Mouse (Mus musculus) lung, postnatal 14 days (tissue): Measurements from ENCODE around the gene Prm2.
A peak's percentile ranks its signal among the peaks of the same experiment; 100 is the strongest.
"Not testable (repeated sequence)": the region's sequence is repeated elsewhere in the genome, so short reads cannot be mapped to it uniquely, and the experiment has no call there.

ENCODE experiments used
- DNase-seq: peaks from one replicate; pipeline ENCODE4 v3.0.0; 2021

Prm2 gene

GRCm38 (mm10) chr16:10810376-10810775, 14.4 kb upstream of the Prm2 start:
- DNase-seq, result no peak

GRCm38 (mm10) chr16:10805789-10806527, 10.0 kb upstream of the Prm2 start, which contains the start of gene Prm1:
Prm1 (minus strand) TSS chr16:10805839.
- no peak for DNase-seq

GRCm38 (mm10) chr16:10802420-10802819, 6.5 kb upstream of the Prm2 start:
- not testable (repeated sequence) for DNase-seq

- DNase-seq, result no peak
Observed at GRCm38 (mm10) chr16:10790702-10791101, 5.2 kb downstream of the Prm2 start, which contains the start of gene Prm3. Prm3 (minus strand) TSS chr16:10790914.

- DNase-seq, result no peak
Observed at GRCm38 (mm10) chr16:10788866-10789265, 7.1 kb downstream of the Prm2 start.

GRCm38 (mm10) chr16:10788271-10788670, 7.7 kb downstream of the Prm2 start, which contains the start of gene Tnp2:
Tnp2 (minus strand) TSS chr16:10788660.
- no peak for DNase-seq

GRCm38 (mm10) chr16:10787548-10788058, 8.3 kb downstream of the Prm2 start:
- DNase-seq, result no peak

- DNase-seq, result no peak
Observed at GRCm38 (mm10) chr16:10786782-10787547, 9.0 kb downstream of the Prm2 start.

GRCm38 (mm10) chr16:10786288-10786687, 9.6 kb downstream of the Prm2 start:
- peak; percentile 86 for DNase-seq

- peak; percentile 91 for DNase-seq
Observed at GRCm38 (mm10) chr16:10785371-10786231, 10.3 kb downstream of the Prm2 start, which contains the start of gene Socs1. Socs1 (minus strand) TSS chr16:10785536.

- DNase-seq, result peak; percentile 94
Observed at GRCm38 (mm10) chr16:10784793-10785370, 11.1 kb downstream of the Prm2 start.

GRCm38 (mm10) chr16:10783883-10784792, 11.8 kb downstream of the Prm2 start:
- peak; percentile 46 for DNase-seq

GRCm38 (mm10) chr16:10783451-10783850, 12.5 kb downstream of the Prm2 start:
- no peak for DNase-seq

- no peak for DNase-seq
Observed at GRCm38 (mm10) chr16:10783152-10783434, 12.8 kb downstream of the Prm2 start.

GRCm38 (mm10) chr16:10782377-10783151, 13.4 kb downstream of the Prm2 start:
- DNase-seq, result no peak

- DNase-seq, result no peak
Observed at GRCm38 (mm10) chr16:10781862-10782371, 14.0 kb downstream of the Prm2 start.

GRCm38 (mm10) chr16:10780631-10781120, 15.3 kb downstream of the Prm2 start:
- DNase-seq, result no peak

GRCm38 (mm10) chr16:10777579-10778160, 18.3 kb downstream of the Prm2 start:
- DNase-seq, result no peak

GRCm38 (mm10) chr16:10776322-10776721, 19.6 kb downstream of the Prm2 start:
- DNase-seq, result no peak

- no peak for DNase-seq
Observed at GRCm38 (mm10) chr16:10774726-10775125, 21.2 kb downstream of the Prm2 start.
